Mouse (Mus musculus) CH12.LX (cell line): ENCODE data around the gene Nap1l4.

Source experiments
- CTCF ChIP-seq, 2 experiments: IDR thresholded peaks in 1 of 2; conservative IDR thresholded peaks in 1 of 2; 2 replicates each; pipeline ENCODE4 v1.5.1; 2011 to 2012; ENCODE audit warnings: low read depth in 2 of 2, low read length in 2 of 2, improper control_type of control experiment in 1 of 2, inconsistent platforms in 1 of 2, mild to moderate bottlenecking in 1 of 2, moderate library complexity in 1 of 2
- E2F4 ChIP-seq: IDR thresholded peaks from 2 replicates; pipeline ENCODE4 v1.6.1; 2011; ENCODE audit warnings: low read depth, low read length, improper control_type of control experiment; ENCODE audit not compliant: insufficient replicate concordance
- ELF1 ChIP-seq: IDR thresholded peaks from 2 replicates; pipeline ENCODE4 v1.6.1; 2014; ENCODE audit warnings: low read depth, mild to moderate bottlenecking, inconsistent platforms, low read length, improper control_type of control experiment
- EP300 ChIP-seq: IDR thresholded peaks from 2 replicates; pipeline ENCODE4 v1.6.1; 2011; ENCODE audit warnings: low read length, improper control_type of control experiment
- KAT2A ChIP-seq: IDR thresholded peaks from 2 replicates; pipeline ENCODE4 v1.6.1; 2012; ENCODE audit warnings: low read length, improper control_type of control experiment, inconsistent platforms; ENCODE audit not compliant: insufficient replicate concordance
- NELFE ChIP-seq: IDR thresholded peaks from 2 replicates; pipeline ENCODE4 v1.6.1; 2011; ENCODE audit warnings: low read depth, low read length, improper control_type of control experiment
- NRF1 ChIP-seq: IDR thresholded peaks from 2 replicates; pipeline ENCODE4 v1.6.1; 2014; ENCODE audit warnings: low read depth, mild to moderate bottlenecking, inconsistent platforms, low read length, improper control_type of control experiment, moderate library complexity
- POLR2A ChIP-seq: IDR thresholded peaks from 2 replicates; pipeline ENCODE4 v1.6.1; 2011; ENCODE audit warnings: low read depth, mild to moderate bottlenecking, improper control_type of control experiment, low read length
- SMC3 ChIP-seq: IDR thresholded peaks from 2 replicates; pipeline ENCODE4 v1.6.1; 2011; ENCODE audit warnings: low read depth, low read length, improper control_type of control experiment
- TCF12 ChIP-seq: IDR thresholded peaks from 2 replicates; pipeline ENCODE4 v1.6.1; 2014; ENCODE audit warnings: low read depth, mild to moderate bottlenecking, inconsistent platforms, low read length, improper control_type of control experiment
- UBTF ChIP-seq: IDR thresholded peaks from 2 replicates; pipeline ENCODE4 v1.6.1; 2012; ENCODE audit warnings: low read depth, mild to moderate bottlenecking, inconsistent platforms, low read length, improper control_type of control experiment, moderate library complexity
- USF1 ChIP-seq: IDR thresholded peaks from 2 replicates; pipeline ENCODE4 v1.6.1; 2014; ENCODE audit warnings: low read depth, mild to moderate bottlenecking, inconsistent platforms, low read length, improper control_type of control experiment
- USF2 ChIP-seq: conservative IDR thresholded peaks from 2 replicates; pipeline ENCODE4 v1.6.1; 2011; ENCODE audit warnings: low read depth, low read length, improper control_type of control experiment
- ZC3H11A ChIP-seq: IDR thresholded peaks from 2 replicates; pipeline ENCODE4 v1.6.1; 2012; ENCODE audit warnings: low read depth, mild to moderate bottlenecking, inconsistent platforms, low read length, improper control_type of control experiment

GRCm38 (mm10) chr7:143509566-143509965, 39.3 kb downstream of the Nap1l4 start:
- TF ChIP-seq ZC3H11A (no peak), CTCF (conservative IDR thresholded peaks at IDR 0.05 in 1 of 2, IDR thresholded peaks at IDR 0.05 in 1 of 2; ENCODE audit: low read depth in 2 of 2, low read length in 2 of 2) (no peak), POLR2A (no peak), USF1 (no peak; the same call in 1 of the 2 replicates), NRF1 (no peak), EP300 (no peak), KAT2A (no peak), SMC3 (no peak), TCF12 (no peak), UBTF (no peak), USF2 (peak; percentile 23; the same call in 1 of the 2 replicates), ELF1 (no peak), NELFE (no peak), E2F4 (no peak)
